ENCODE assay signal across 24 mouse cellular contexts in the genomic region with DNA sequence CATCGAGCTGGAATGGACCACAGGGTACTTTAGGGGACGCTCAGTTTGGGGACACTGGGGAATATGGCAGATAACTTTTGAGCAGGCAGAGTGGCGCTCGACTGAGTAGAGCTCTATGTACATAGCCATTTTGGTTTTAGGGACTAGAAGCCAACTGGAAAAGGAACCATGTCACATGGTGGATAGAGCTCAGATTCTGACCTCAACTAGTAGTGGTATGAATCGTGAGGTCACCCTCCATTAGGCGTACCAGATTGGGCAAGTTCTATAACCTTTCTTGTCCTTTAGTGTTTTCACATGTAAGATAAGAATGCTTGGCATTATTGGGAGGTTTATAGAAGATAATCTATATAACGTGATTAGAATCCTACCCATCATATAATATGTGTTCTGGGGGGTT. TPM values are rescaled to one million over a fixed set of nuclear protein-coding genes. Genes with fewer than 3 reads are reported as not detected.
"Had no signal": no experiment of that assay in that cellular context is flagged by ENCODE, and none has a peak within 500 bp of the region (broad histone marks: within the 10 kb centered on the region; RNA-seq: fewer than 3 reads in every experiment).

No protein-coding gene starts in this region.

- H3K4me3 ChIP-seq: neural tube, embryonic 13.5 days; neural tube, embryonic 15.5 days; stomach, embryonic 15.5 days had no signal

- H3K9me3 ChIP-seq: neural tube, embryonic 13.5 days; neural tube, embryonic 15.5 days; stomach, embryonic 15.5 days had no signal

- H3K9ac ChIP-seq: neural tube, embryonic 13.5 days; neural tube, embryonic 15.5 days; stomach, embryonic 15.5 days had no signal

- H3K36me3 ChIP-seq: neural tube, embryonic 13.5 days; neural tube, embryonic 15.5 days; stomach, embryonic 15.5 days had no signal

- H3K27me3 ChIP-seq: neural tube, embryonic 13.5 days; neural tube, embryonic 15.5 days; stomach, embryonic 15.5 days had no signal

- DNase-seq: retina, postnatal 1 day; right cerebral cortex, adult 18-20 months; right cerebral cortex, postnatal 14 days; right cerebral cortex, postnatal 25 days; right cerebral cortex, postnatal 4 days; spleen, adult 18-20 months; thymus, adult 18-20 months; thymus, adult 2 months; thymus, postnatal 14 days; thymus, postnatal 25 days; thymus, postnatal 36 days; thymus, postnatal 4 days had no signal

- H3K4me2 ChIP-seq: neural tube, embryonic 13.5 days; neural tube, embryonic 15.5 days; stomach, embryonic 15.5 days had no signal

- H3K27ac ChIP-seq: neural tube, embryonic 13.5 days; neural tube, embryonic 15.5 days; stomach, embryonic 15.5 days; stomach, postnatal 0 days had no signal

- H3K4me1 ChIP-seq: neural tube, embryonic 13.5 days; neural tube, embryonic 15.5 days; stomach, embryonic 15.5 days had no signal

RNA-seq across cellular contexts. Expression of a gene that starts 42.6 kb away (rescaled TPM):
- polyA plus RNA-seq: stomach, embryonic 14.5 days had no signal

RNA-seq across cellular contexts. Expression of a gene that starts 43.5 kb away (rescaled TPM):
- total RNA-seq: neutrophil, adult 5-6 weeks had no signal
- polyA plus RNA-seq: neural tube, embryonic 13.5 days; neural tube, embryonic 14.5 days; neural tube, embryonic 15.5 days; small intestine, adult 2 months; spleen, adult 2 months; stomach, embryonic 14.5 days; stomach, embryonic 15.5 days; stomach, postnatal 0 days; testis, adult 2 months; thymus, adult 2 months; thymus, postnatal 0 days; urinary bladder, adult 2 months had no signal

RNA-seq across cellular contexts. Expression of a gene that starts 48.4 kb away (rescaled TPM):
- total RNA-seq: neutrophil, adult 5-6 weeks had no signal
- polyA plus RNA-seq: stomach, embryonic 14.5 days had no signal
